Mouse (Mus musculus) ovary, postnatal 14 days (tissue): ENCODE measurements around the gene Trub2.

Source experiments
- DNase-seq: peaks from one replicate; pipeline ENCODE4 v3.0.0; 2022; ENCODE audit warnings: low spot score

Trub2 gene

DNA sequence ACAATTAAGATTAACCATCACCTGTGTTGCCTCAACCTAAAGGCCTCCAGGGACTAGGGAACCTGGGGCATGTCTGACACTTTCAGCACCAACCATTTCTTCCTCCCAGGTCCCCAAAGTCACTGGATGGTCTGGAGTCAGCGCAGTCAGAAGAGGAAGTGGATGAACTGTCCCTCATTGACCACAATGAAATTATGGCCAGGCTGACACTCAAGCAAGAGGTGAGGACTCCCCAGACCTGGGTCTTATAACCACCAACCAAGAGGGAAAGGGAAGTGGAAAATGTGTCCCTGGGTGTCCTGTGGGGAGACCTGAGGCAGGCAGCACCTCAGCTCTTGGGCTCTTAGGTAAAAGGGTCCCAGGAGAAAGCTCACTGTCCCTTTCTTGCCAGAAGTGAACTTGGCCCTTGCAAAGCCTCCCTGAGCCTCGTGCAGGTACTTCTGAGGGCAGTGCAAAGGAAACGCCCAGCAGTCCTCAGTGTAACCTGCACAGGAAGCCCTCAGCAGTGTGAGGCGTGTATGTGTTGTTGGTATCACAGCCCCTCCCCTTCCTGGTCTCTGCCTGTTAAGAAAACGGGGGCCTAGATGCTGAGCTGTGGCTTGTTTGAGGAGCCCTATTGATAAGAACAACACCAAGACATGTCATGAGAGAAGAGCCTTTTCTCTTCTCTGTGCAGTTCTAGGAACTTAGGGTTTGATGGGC, 63.5 kb downstream of the Trub2 start:
- no peak for DNase-seq

DNA sequence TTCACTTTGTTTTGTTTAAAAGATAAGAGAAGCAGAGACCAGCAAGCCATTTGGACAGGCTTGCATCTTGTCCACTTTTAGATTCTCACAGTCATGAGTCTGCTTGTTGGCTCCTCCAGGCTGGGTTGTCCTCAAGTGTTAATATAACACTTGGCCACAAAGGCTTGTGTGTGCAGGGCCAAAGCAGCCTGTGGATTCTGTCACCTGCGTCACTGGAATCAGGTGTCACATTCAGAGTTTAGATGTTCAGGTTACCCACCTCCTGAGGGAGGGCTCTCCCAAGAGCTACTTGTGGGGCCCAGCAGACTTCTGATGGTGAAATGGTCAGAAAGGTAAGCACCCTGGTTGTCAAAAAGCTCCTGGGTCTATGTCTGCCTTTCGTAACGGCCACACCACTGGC, 65.2 kb downstream of the Trub2 start:
- DNase-seq: no peak

DNA sequence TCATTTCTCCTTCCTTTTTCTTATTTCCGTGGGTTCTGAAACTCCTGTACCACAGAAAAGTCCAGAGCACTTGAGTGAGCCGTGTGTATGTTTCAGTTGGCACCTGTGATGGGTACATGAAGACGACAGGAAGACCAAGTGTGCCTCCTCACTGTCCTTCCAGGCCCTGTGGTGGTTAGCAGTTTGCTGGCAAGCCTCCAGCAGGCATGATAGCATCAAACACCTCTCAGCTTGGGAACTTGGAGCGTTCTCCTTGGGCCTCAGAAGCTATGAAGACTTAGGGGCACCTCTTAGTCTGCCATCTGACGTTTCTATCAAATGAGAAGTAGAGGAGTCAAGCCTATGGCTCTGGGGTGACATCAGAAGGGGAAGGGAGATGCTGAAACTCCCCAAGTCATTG, 69.7 kb downstream of the Trub2 start:
- DNase-seq: no peak

DNA sequence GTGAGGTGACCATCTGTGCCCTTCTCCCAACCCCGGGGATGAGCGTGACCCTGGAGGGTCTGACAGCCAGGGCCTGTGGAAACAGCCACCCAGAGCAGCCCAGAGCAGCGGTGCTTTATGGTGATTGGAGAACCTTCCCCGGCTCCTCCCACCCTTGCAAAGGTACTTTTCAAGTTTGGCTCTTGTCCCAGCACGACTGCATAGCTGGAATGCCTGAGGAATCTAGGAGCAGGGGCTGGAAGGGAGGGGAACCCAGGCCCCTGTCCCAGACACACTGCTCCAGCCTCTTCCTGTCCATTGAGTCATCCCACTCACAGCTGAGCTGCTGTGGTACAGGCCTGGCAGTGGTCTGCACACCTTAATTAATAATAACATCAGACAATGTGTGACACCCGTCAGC, 71.6 kb downstream of the Trub2 start:
- peak; percentile 22 for DNase-seq

DNA sequence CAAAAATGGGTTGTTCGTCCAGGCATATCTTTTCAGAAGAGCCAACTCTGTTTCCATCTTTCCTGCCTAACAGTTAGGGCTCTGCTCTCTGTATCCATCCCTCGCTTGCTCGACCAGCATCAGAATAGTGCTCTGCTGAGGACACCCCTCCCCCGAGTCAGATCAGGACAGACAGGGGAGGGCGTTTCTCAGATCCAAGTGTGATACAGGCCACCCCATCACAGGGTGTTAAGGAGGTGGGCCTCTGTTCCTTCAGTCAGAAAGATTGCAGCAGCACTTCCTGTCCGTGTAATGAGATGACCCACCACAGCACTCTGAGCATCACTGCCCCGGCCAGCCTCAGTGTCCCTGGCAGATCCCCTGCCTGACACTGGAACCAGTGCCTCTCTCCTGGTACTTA, 72.2 kb downstream of the Trub2 start:
- no peak for DNase-seq

DNA sequence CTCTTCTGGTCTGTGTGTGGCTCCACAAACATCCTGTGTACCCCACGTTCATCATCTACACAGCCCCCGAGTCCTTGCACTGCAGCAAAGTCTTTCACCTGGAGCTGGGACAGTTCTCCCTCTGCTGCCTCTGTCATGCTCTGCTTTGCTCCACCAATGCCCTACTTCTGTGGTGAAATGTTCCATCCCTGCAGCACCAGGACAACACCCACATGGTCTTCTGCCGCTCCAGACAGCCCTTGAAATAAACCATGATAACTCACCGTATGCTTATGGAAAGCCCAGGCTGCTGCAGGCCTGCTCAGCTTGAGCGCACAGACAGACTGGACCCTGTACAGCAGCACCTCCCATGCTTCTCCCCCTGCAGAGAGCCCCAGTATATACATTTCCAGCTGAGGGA, 74.2 kb downstream of the Trub2 start:
- DNase-seq: no peak

DNA sequence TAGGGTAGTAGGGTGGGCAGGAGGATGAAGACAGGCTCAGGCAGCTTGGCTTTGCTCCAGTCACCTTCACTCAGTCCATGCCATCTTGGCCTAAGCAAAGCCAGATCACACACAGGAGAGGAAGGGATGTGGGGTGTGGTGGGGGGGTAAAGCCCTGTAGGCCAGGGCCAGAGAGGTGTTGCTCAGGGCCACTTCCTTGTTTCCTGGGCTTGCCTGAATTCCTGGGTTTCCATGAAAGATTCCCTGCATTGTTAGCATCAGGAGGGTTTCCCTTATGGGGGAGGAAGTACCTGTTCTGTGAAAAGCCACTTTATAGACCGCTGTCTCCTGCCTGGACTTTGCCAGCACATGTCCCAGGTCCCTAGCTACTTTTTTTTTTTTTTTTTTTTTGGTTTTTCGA, 74.8 kb downstream of the Trub2 start:
- no peak for DNase-seq

DNA sequence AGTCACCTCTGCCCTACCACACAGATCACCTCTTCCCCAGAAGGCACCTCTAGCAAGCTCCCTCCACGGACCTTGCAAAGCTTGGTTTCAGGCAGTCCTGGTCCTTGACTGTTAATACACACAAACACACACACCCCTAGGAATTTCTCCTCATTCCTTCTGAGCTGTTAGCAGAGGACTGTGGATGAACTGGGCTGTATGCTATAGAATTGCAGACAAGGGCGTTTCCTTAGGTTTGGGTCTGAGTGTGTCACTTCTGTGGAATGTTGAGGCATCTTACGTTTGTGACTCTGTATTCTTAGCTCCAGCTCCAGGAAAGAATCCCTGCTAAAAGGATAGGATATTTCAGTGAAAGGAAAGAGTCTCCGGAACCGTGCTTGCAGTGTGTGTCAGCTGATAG, 76.4 kb downstream of the Trub2 start:
- DNase-seq: no peak
